Mouse (Mus musculus) megakaryocyte, embryonic 14.5 days (primary cell): Measurements from ENCODE around the gene Hacd2.

Source experiments
- FLI1 ChIP-seq: IDR thresholded peaks from 2 replicates; pipeline ENCODE4 v1.6.1; 2012; ENCODE audit warnings: low read length, inconsistent platforms, mixed read lengths
- GATA1 ChIP-seq: IDR thresholded peaks from 3 replicates; pipeline ENCODE4 v1.6.1; 2012; ENCODE audit warnings: mixed read lengths, low read length, inconsistent platforms, borderline replicate concordance

- TF ChIP-seq GATA1, result no peak
- no peak for TF ChIP-seq FLI1
Measured at GRCm38 (mm10) chr16:35023138-35023735, 1.0 kb downstream of the Hacd2 start.
